Mouse (Mus musculus) embryonic facial prominence, embryonic 10.5 days (tissue): ENCODE data around the gene Fkbp6. TPM values are rescaled to one million over a fixed set of nuclear protein-coding genes. Genes with fewer than 3 reads are reported as not detected.

Experiments used
- DNase-seq: peaks from one replicate; pipeline ENCODE4 v3.0.0-alpha.2; 2017; ENCODE audit warnings: low spot score
- H3K27ac ChIP-seq: fragments of 300-500 bp; sonication (generic); replicated peaks from 2 replicates; pipeline ENCODE4 v1.5.1; 2016; ENCODE audit warnings: mild to moderate bottlenecking
- H3K27me3 ChIP-seq: fragments of 300-500 bp; sonication (generic); replicated peaks from 2 replicates; pipeline ENCODE4 v1.6.1; 2016; ENCODE audit warnings: low read depth, mild to moderate bottlenecking; ENCODE audit not compliant: poor library complexity, severe bottlenecking
- H3K36me3 ChIP-seq: fragments of 300-500 bp; sonication (generic); replicated peaks from 2 replicates; pipeline ENCODE4 v1.6.1; 2016; ENCODE audit warnings: mild to moderate bottlenecking, moderate library complexity
- H3K4me1 ChIP-seq: fragments of 300-500 bp; sonication (generic); 2 replicates; pipeline ENCODE4 v1.6.1; 2016
- H3K4me3 ChIP-seq: fragments of 300-500 bp; sonication (generic); 2 replicates; pipeline ENCODE4 v1.5.1; 2016; ENCODE audit warnings: mild to moderate bottlenecking, moderate library complexity
- H3K9me3 ChIP-seq: fragments of 300-500 bp; sonication (generic); 2 replicates; pipeline ENCODE4 v1.6.1; 2016; ENCODE audit warnings: mild to moderate bottlenecking
- WGBS: fragments of 180-500 bp; shearing (Covaris S2); methylation state at CpG from one replicate; pipeline ENCODE4 v1.1.7; 2016; 5-methylcytosine and 5-hydroxymethylcytosine counted together
- polyA plus RNA-seq: library from polyadenylated mRNA; unstranded; fragments of >200 nt; fragmentation: Nextera tagmentation; extraction: Ambion mirVana; gene quantifications from 2 replicates; pipeline ENCODE4 v1.2.1, GENCODE M21; 2016

Fkbp6 gene
- not detected in 2 replicates for polyA plus RNA-seq

- Histone ChIP-seq H3K4me3 (no peak within 1 kb of the TSS), H3K27me3 (peaks cover 27% of the 10 kb centered on the region), H3K36me3 (no peaks in the 10 kb centered on the region), H3K9me3 (peaks cover 12% of the 10 kb centered on the region; the same call in 1 of the 2 replicates), H3K27ac (no peak within 1 kb of the TSS), H3K4me1 (0 out of 2 replicates have a peak, but pooled peaks cover 4% of the 10 kb centered on the region)
- WGBS = 90% methylated on average over 35 of the region's 35 CpGs
- no peak for DNase-seq
Observed at GRCm38 (mm10) chr5:135349862-135350261, at the start of gene Fkbp6. Gene Fkbp6 (minus strand): TSS chr5:135350044.

DNA sequence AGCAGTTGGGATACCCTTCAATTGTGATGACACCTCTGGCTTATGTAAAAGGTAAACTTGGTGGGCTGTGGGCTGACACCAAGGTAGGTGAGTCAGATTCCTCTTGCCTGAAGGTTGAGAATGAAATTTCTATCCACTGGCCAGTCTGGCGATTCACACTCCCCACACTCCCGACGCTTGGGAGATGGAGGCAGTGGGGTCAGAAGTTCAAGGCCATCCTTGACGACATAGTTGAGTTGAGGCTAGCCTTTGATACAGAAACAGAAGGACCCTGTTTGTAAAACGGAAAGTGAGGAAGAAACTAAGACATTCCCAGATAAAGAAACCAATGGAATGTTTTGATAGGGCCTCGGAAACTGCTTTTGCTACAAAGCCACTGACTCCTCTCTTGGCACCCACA lies 49.5 kb upstream of the Fkbp6 start:
- Histone ChIP-seq H3K36me3 (no peaks in the 10 kb centered on the region), H3K9me3 (no peaks in the 10 kb centered on the region), H3K27ac (no peak overlapping the region), H3K4me3 (no peak overlapping the region), H3K27me3 (no peaks in the 10 kb centered on the region; the same call in 1 of the 2 replicates), H3K4me1 (peaks cover 4% of the 10 kb centered on the region; the same call in 1 of the 2 replicates)
- 72% methylated on average over 6 of the region's 6 CpGs for WGBS
- no peak for DNase-seq

DNA sequence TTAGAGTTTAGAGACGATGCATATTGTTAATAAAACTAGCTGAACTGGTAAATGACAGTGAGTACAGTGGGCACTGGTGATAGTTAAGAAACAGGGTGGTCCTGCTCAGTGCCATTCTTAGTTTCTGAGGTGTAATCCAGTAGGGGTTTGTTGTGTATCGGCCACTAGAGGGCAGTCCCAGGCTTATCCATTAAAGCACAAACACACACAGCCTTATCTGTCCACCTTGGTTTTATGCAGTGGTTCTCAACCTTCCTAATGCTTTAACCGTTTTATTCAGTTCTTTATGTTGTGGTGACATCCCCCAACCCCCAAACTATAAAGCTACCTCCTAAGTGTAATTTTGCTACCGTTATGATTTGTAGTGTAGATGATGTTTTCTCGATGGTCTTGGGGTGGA lies 46.0 kb upstream of the Fkbp6 start:
- Histone ChIP-seq H3K4me3 (no peak overlapping the region), H3K9me3 (no peaks in the 10 kb centered on the region), H3K4me1 (peaks cover 17% of the 10 kb centered on the region), H3K27me3 (no peaks in the 10 kb centered on the region; the same call in 1 of the 2 replicates), H3K36me3 (peaks cover 20% of the 10 kb centered on the region), H3K27ac (no peak overlapping the region)
- WGBS = 49% methylated on average over 5 of the region's 5 CpGs
- DNase-seq = peak; percentile 48

DNA sequence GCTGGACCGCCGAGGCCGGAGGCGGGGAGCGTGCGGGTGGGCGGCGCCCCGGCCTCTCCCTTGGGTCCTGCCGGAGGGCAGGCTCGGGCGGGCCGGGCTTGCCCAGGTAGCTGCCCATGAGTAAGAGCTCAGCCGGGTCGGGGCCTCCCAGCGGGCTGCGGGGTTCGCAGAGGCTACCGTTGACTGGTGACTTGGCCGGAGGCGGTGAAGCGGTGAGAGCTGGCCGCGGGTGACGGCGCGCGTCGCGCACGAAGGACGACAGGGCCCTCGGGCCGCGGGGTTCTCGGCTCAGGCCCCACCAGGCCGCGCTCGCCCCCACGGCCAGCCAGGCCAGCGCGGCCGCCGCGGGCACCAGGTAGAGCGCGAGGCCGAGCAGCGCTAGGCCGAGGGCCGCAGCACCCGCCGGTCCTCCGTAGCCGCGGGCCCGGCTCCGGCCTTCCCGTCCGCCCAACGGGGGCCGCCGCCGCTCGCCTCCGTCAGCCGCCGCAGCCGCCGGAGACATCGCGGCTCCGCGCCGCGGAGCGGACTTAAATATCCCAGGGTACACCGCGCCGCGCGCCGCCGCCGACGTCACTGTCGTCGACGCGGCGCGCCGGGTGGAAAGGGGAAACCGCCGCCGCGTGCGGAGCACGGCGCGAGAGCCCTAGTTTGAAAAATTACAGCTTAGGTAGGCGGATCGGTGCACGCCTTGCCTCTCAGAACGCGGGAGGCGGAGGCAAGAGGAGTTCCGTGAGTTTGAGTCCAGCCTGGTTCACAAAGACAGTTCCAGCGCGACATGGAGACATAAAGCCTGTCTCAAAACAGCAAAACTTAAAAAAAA lies 44.4 kb upstream of the Fkbp6 start, which contains the start of gene Pom121:
Gene Pom121, minus strand, starts transcription at position 543 of the 820 bp plus-strand sequence.
- no peaks in the 10 kb centered on the region for H3K9me3 ChIP-seq
- peak within 1 kb of the TSS; percentile 97 for H3K27ac ChIP-seq
- DNase-seq = peak; percentile 91
- H3K27me3 ChIP-seq = no peaks in the 10 kb centered on the region
- peak within 1 kb of the TSS; percentile 99 for H3K4me3 ChIP-seq
- peaks cover 36% of the 10 kb centered on the region for H3K36me3 ChIP-seq
- H3K4me1 ChIP-seq = peaks cover 17% of the 10 kb centered on the region
- WGBS = under 1% methylated on average over 110 of the region's 110 CpGs

DNA sequence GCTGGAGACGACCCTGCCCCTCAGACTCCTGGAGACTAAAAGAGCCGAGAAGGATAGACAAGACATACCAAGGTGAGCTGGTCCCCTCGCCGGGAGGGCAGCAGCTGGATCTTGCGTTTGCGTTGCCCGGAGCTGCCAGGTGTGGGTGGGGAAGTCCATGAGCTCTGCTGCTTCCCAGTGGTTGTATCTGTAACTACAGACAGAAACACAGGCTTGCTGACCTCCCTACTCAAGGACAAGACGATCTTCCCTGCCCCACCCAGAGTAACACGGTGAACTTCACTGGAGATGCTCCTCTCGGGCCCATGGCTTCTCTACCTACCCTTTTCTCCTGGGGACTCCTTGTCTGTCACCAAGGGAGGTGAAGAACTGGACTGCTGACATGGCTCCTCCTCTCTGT lies 33.9 kb upstream of the Fkbp6 start:
- WGBS = 91% methylated on average over 10 of the region's 10 CpGs
- H3K4me1 ChIP-seq = no peaks in the 10 kb centered on the region
- peaks cover 99% of the 10 kb centered on the region for H3K36me3 ChIP-seq
- no peak for DNase-seq
- H3K27me3 ChIP-seq = no peaks in the 10 kb centered on the region
- H3K9me3 ChIP-seq = no peaks in the 10 kb centered on the region
- no peak overlapping the region for H3K4me3 ChIP-seq
- no peak overlapping the region for H3K27ac ChIP-seq

- Histone ChIP-seq H3K36me3 (peaks cover 99% of the 10 kb centered on the region), H3K27me3 (no peaks in the 10 kb centered on the region), H3K4me3 (no peak overlapping the region), H3K27ac (no peak overlapping the region), H3K9me3 (no peaks in the 10 kb centered on the region), H3K4me1 (no peaks in the 10 kb centered on the region)
- DNase-seq = no peak
- 91% methylated on average over 7 of the region's 7 CpGs for WGBS
Observed at GRCm38 (mm10) chr5:135382746-135383145, 32.9 kb upstream of the Fkbp6 start.

GRCm38 (mm10) chr5:135381356-135381925 lies 31.6 kb upstream of the Fkbp6 start:
- DNase-seq = no peak
- no peaks in the 10 kb centered on the region for H3K9me3 ChIP-seq
- H3K27me3 ChIP-seq = no peaks in the 10 kb centered on the region
- H3K4me1 ChIP-seq = no peaks in the 10 kb centered on the region
- H3K27ac ChIP-seq = no peak overlapping the region
- H3K36me3 ChIP-seq = peaks cover 99% of the 10 kb centered on the region
- WGBS = 92% methylated on average over 10 of the region's 10 CpGs
- no peak overlapping the region for H3K4me3 ChIP-seq

DNA sequence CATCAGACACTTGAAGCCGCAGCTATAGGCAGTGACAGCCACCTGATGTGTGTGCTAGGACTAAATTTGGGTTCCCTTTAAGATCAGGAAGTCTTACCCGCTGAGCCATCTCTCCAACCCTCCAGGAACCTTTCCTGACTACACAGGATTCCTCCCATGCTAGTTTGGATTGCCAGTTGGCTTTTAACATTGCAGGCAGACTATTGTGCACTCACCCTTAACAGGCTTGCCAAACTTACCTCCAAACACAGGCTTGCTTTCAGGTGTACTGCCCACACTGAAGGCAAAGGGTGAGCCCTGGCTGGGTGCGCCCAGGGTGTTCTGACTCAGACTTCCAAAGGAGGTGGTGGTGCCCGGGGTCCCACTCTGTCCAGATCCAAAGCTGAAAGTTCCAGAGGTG lies 30.8 kb upstream of the Fkbp6 start:
- no peak overlapping the region for H3K4me3 ChIP-seq
- H3K27ac ChIP-seq = no peak overlapping the region
- 92% methylated on average over 4 of the region's 4 CpGs for WGBS
- H3K4me1 ChIP-seq = no peaks in the 10 kb centered on the region
- DNase-seq = no peak
- H3K27me3 ChIP-seq = no peaks in the 10 kb centered on the region
- H3K9me3 ChIP-seq = no peaks in the 10 kb centered on the region
- peaks cover 100% of the 10 kb centered on the region for H3K36me3 ChIP-seq

- Histone ChIP-seq H3K4me3 (no peak overlapping the region), H3K9me3 (no peaks in the 10 kb centered on the region), H3K4me1 (no peaks in the 10 kb centered on the region), H3K27ac (no peak overlapping the region), H3K36me3 (peaks cover 100% of the 10 kb centered on the region), H3K27me3 (no peaks in the 10 kb centered on the region)
- no peak for DNase-seq
- WGBS = 79% methylated on average over 2 of the region's 2 CpGs
Observed at GRCm38 (mm10) chr5:135376341-135376740, 26.5 kb upstream of the Fkbp6 start.

GRCm38 (mm10) chr5:135375167-135375566 lies 25.3 kb upstream of the Fkbp6 start:
- no peak overlapping the region for H3K27ac ChIP-seq
- no peaks in the 10 kb centered on the region for H3K27me3 ChIP-seq
- peaks cover 11% of the 10 kb centered on the region for H3K4me1 ChIP-seq
- WGBS = 92% methylated on average over 8 of the region's 8 CpGs
- peaks cover 91% of the 10 kb centered on the region for H3K36me3 ChIP-seq
- no peaks in the 10 kb centered on the region for H3K9me3 ChIP-seq
- H3K4me3 ChIP-seq = no peak overlapping the region
- no peak for DNase-seq

GRCm38 (mm10) chr5:135373601-135374000 lies 23.8 kb upstream of the Fkbp6 start:
- 95% methylated on average over 5 of the region's 5 CpGs for WGBS
- no peaks in the 10 kb centered on the region for H3K9me3 ChIP-seq
- H3K4me3 ChIP-seq = no peak overlapping the region
- no peaks in the 10 kb centered on the region for H3K27me3 ChIP-seq
- peaks cover 75% of the 10 kb centered on the region for H3K36me3 ChIP-seq
- no peak overlapping the region for H3K27ac ChIP-seq
- DNase-seq = no peak
- H3K4me1 ChIP-seq = peaks cover 17% of the 10 kb centered on the region

GRCm38 (mm10) chr5:135371195-135371594 lies 21.4 kb upstream of the Fkbp6 start:
- Histone ChIP-seq H3K9me3 (no peaks in the 10 kb centered on the region), H3K36me3 (peaks cover 51% of the 10 kb centered on the region), H3K4me3 (peak overlapping the region; percentile 99), H3K4me1 (peaks cover 17% of the 10 kb centered on the region), H3K27me3 (no peaks in the 10 kb centered on the region), H3K27ac (no peak overlapping the region)
- DNase-seq = no peak
- WGBS = 94% methylated on average over 13 of the region's 13 CpGs
